Mouse (Mus musculus): ENCODE measurements around the gene Dab1.

DNA sequence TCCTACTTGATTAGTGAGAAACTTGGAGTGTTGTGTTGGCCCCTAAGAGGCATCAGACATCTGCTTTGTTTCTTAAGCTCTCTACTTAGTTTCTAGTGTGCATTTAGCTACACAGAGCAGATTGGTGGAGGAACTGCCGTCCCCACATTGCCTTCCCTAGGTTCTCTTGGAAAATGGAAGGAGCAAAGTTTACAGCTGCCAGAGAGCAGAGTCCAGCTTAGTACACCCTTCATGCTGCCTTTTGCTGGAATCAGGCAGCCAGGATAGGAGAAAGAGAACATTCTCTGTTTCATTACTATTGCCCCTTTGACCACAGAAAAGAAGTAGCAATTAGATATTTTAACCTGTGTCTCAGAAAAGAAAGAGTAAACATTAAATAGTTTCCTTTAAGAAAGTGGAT is 742.2 kb downstream of the Dab1 start:
- TF ChIP-seq CTCF (IDR thresholded peaks at IDR 0.05; ENCODE audit: control insufficient read depth, insufficient read depth, insufficient read length) (no peak), USF1 (IDR thresholded peaks at IDR 0.05; ENCODE audit: low read depth) (no peak), FOSL1 (IDR thresholded peaks at IDR 0.05; ENCODE audit: insufficient read depth, low read length, poor library complexity, severe bottlenecking) (no peak)
